9 mouse cellular contexts compared by ENCODE assay signal in the genomic region with DNA sequence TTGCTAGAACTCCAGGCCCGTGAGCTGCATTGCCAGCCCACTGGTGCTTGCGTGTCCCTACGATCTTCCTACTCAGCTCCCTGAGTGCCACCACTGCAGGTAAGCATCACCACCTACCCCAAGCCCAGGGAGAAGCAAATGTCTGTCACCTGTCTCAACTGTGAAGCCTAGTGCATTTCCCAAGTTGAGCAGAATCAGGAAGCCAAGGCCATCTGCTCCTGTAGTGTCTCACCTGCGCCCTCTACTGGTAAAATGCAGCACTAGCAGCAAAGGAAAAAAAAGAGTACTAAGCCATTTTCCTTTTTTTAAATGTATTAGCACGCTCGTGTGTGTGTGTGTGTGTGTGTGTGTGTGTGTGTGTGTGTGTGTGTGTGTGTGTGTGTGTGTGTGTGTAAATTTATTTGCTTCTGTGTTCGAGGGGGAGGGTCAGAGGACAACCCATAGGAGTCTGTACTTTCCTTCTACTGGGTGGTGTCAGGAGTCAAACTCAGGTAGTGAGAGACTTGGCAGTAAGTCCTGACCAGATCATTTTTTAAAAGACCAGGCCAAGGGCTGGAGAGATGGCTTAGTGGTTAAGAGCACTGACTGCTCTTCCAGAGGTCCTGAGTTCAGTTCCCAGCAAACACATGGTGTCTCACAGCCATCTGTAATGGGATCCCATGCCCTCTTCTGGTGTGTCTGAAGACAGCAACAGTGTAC. TPM values are rescaled to one million over a fixed set of nuclear protein-coding genes. Genes with fewer than 3 reads are reported as not detected.
A peak's percentile ranks its signal among the peaks of the same experiment; 100 is the strongest.
DNase-seq lines count a peak whose midpoint lies in the region; ATAC-seq and TF ChIP-seq lines count a peak whose summit lies in the region.
"Had no signal": no experiment of that assay in that cellular context is flagged by ENCODE, and none has a peak within 500 bp of the region (broad histone marks: within the 10 kb centered on the region; RNA-seq: fewer than 3 reads in every experiment).

No protein-coding gene starts in this region.

- 54% methylated on average over 7 of the region's 7 CpGs for WGBS in embryonic facial prominence, embryonic 10.5 days
- WGBS in intestine, postnatal 0 days: 51% methylated on average over 7 of the region's 7 CpGs
- WGBS in limb, embryonic 14.5 days: 49% methylated on average over 7 of the region's 7 CpGs

- H3K27ac ChIP-seq in embryonic facial prominence, embryonic 10.5 days (replicated peaks): no peak overlapping the region
- H3K27ac ChIP-seq in intestine, postnatal 0 days (ENCODE audit: low read depth, low read length): no peak overlapping the region
- no peak overlapping the region for H3K27ac ChIP-seq in limb, embryonic 14.5 days (replicated peaks; ENCODE audit: low read depth, low read length)
- H3K27ac ChIP-seq: heart, embryonic 13.5 days had no signal

- peak; percentile 48 for DNase-seq in urinary bladder, postnatal 14 days (ENCODE audit: low spot score)
- DNase-seq in urinary bladder, postnatal 4 days (ENCODE audit: low spot score in 2 of 2): no peak
- DNase-seq in adrenal gland, postnatal 25 days: peak; percentile 35
- peak; percentile 39 for DNase-seq in embryonic facial prominence, embryonic 10.5 days (ENCODE audit: low spot score)
- DNase-seq in limb, embryonic 14.5 days (ENCODE audit: low spot score): peak; percentile 56
- DNase-seq in retina, embryonic 14.5 days (ENCODE audit: low spot score): peak; percentile 83
- DNase-seq in ovary, postnatal 10 days (ENCODE audit: low spot score): no peak

- TF ChIP-seq CTCF in intestine, postnatal 0 days (IDR thresholded peaks at IDR 0.05; ENCODE audit: low read depth): peak; percentile 93

- no peak overlapping the region for H3K4me3 ChIP-seq in embryonic facial prominence, embryonic 10.5 days
- no peak overlapping the region for H3K4me3 ChIP-seq in intestine, postnatal 0 days (ENCODE audit: low read depth, low read length)
- no peak overlapping the region for H3K4me3 ChIP-seq in limb, embryonic 14.5 days (replicated peaks; ENCODE audit: low read length)
- H3K4me3 ChIP-seq: heart, embryonic 13.5 days had no signal

- H3K36me3 ChIP-seq in embryonic facial prominence, embryonic 10.5 days (replicated peaks): no peaks in the 10 kb centered on the region
- H3K36me3 ChIP-seq in intestine, postnatal 0 days (ENCODE audit: control insufficient read depth, insufficient read depth): no peaks in the 10 kb centered on the region
- H3K36me3 ChIP-seq in limb, embryonic 14.5 days (ENCODE audit: control insufficient read depth, insufficient read depth, low read length): no peaks in the 10 kb centered on the region
- H3K36me3 ChIP-seq: heart, embryonic 13.5 days had no signal

- H3K27me3 ChIP-seq in embryonic facial prominence, embryonic 10.5 days (replicated peaks; ENCODE audit: low read depth, poor library complexity, severe bottlenecking): no peaks in the 10 kb centered on the region
- H3K27me3 ChIP-seq in intestine, postnatal 0 days (replicated peaks; ENCODE audit: control insufficient read depth, insufficient read depth, low read length): no peaks in the 10 kb centered on the region
- no peaks in the 10 kb centered on the region for H3K27me3 ChIP-seq in limb, embryonic 14.5 days (ENCODE audit: control insufficient read depth, insufficient read depth, low read length)
- H3K27me3 ChIP-seq: heart, embryonic 13.5 days had no signal

- H3K9me3 ChIP-seq in embryonic facial prominence, embryonic 10.5 days: no peaks in the 10 kb centered on the region
- no peaks in the 10 kb centered on the region for H3K9me3 ChIP-seq in intestine, postnatal 0 days (ENCODE audit: control insufficient read depth)
- no peaks in the 10 kb centered on the region for H3K9me3 ChIP-seq in limb, embryonic 14.5 days (ENCODE audit: control insufficient read depth, low read length)
- H3K9me3 ChIP-seq: heart, embryonic 13.5 days had no signal

- no peak; the same call in 1 of the 2 replicates for ATAC-seq in intestine, postnatal 0 days
- no peak for ATAC-seq in limb, embryonic 14.5 days (ENCODE audit: low FRiP score, low read depth)

- H3K9ac ChIP-seq in intestine, postnatal 0 days (ENCODE audit: low read depth, low read length): no peak overlapping the region
- H3K9ac ChIP-seq in limb, embryonic 14.5 days (ENCODE audit: low read depth, low read length, severe bottlenecking): no peak overlapping the region
- H3K9ac ChIP-seq: heart, embryonic 13.5 days had no signal

- H3K4me2 ChIP-seq in intestine, postnatal 0 days (replicated peaks; ENCODE audit: low read depth): no peak overlapping the region
- H3K4me2 ChIP-seq in limb, embryonic 14.5 days (replicated peaks; ENCODE audit: low read depth, low read length, severe bottlenecking): no peak overlapping the region
- H3K4me2 ChIP-seq: heart, embryonic 13.5 days had no signal

- H3K4me1 ChIP-seq in embryonic facial prominence, embryonic 10.5 days: no peaks in the 10 kb centered on the region
- H3K4me1 ChIP-seq in intestine, postnatal 0 days (replicated peaks; ENCODE audit: control insufficient read depth, insufficient read depth, low read length): no peaks in the 10 kb centered on the region
- no peaks in the 10 kb centered on the region for H3K4me1 ChIP-seq in limb, embryonic 14.5 days (ENCODE audit: control insufficient read depth, insufficient read depth, low read length)
- H3K4me1 ChIP-seq: heart, embryonic 13.5 days had no signal

- TF ChIP-seq POLR2A in limb, embryonic 14.5 days (IDR thresholded peaks at IDR 0.05; ENCODE audit: borderline replicate concordance, extremely low read depth, insufficient read depth, insufficient read length): no peak

RNA-seq across cellular contexts. Expression of gene Gmnn, which starts 14.6 kb away (rescaled TPM):
- total RNA-seq in adrenal gland, postnatal 25 days (2021): 12.5 and 14.5 TPM in 2 replicates
- polyA plus RNA-seq in embryonic facial prominence, embryonic 10.5 days (2016; fragmentation: Nextera tagmentation; extraction: Ambion mirVana): 177 and 178 TPM in 2 replicates
- 47.7 and 50.6 TPM in 2 replicates for polyA plus RNA-seq in intestine, postnatal 0 days (2015; fragmentation: Nextera tagmentation; extraction: Ambion mirVana)
- polyA plus RNA-seq in limb, embryonic 14.5 days (2012; rRNA removed): 22.1 and 43.0 TPM in 2 replicates
- 78.7 and 83.6 TPM in 2 replicates for polyA plus RNA-seq in limb, embryonic 14.5 days (2014; fragmentation: Nextera tagmentation; extraction: Ambion mirVana)

RNA-seq across cellular contexts. Expression of gene BC005537, which starts 25.2 kb away (rescaled TPM):
- total RNA-seq in adrenal gland, postnatal 25 days (2021): 204 and 221 TPM in 2 replicates
- polyA plus RNA-seq in embryonic facial prominence, embryonic 10.5 days (2016; fragmentation: Nextera tagmentation; extraction: Ambion mirVana): 10.2 and 11.2 TPM in 2 replicates
- polyA plus RNA-seq in intestine, postnatal 0 days (2015; fragmentation: Nextera tagmentation; extraction: Ambion mirVana): 15.4 and 17.5 TPM in 2 replicates
- 70.5 and 87.7 TPM in 2 replicates for polyA plus RNA-seq in limb, embryonic 14.5 days (2012; rRNA removed)
- 29.3 and 32.0 TPM in 2 replicates for polyA plus RNA-seq in limb, embryonic 14.5 days (2014; fragmentation: Nextera tagmentation; extraction: Ambion mirVana)

RNA-seq across cellular contexts. Expression of gene Armh2, which starts 35.3 kb away (rescaled TPM):
- total RNA-seq in adrenal gland, postnatal 25 days (2021): not detected in 2 replicates
- 0.17 TPM in 1 of 2 replicates, not detected in the other for polyA plus RNA-seq in embryonic facial prominence, embryonic 10.5 days (2016; fragmentation: Nextera tagmentation; extraction: Ambion mirVana)
- polyA plus RNA-seq in intestine, postnatal 0 days (2015; fragmentation: Nextera tagmentation; extraction: Ambion mirVana): not detected in 2 replicates
- not detected in 2 replicates for polyA plus RNA-seq in limb, embryonic 14.5 days (2012; rRNA removed)
- polyA plus RNA-seq in limb, embryonic 14.5 days (2014; fragmentation: Nextera tagmentation; extraction: Ambion mirVana): not detected in 2 replicates
- polyA plus RNA-seq: heart, embryonic 13.5 days had no signal

RNA-seq across cellular contexts. Expression of gene Acot13, which starts 55.0 kb away (rescaled TPM):
- 87.2 and 92.5 TPM in 2 replicates for total RNA-seq in adrenal gland, postnatal 25 days (2021)
- 55.1 and 65.5 TPM in 2 replicates for polyA plus RNA-seq in embryonic facial prominence, embryonic 10.5 days (2016; fragmentation: Nextera tagmentation; extraction: Ambion mirVana)
- polyA plus RNA-seq in intestine, postnatal 0 days (2015; fragmentation: Nextera tagmentation; extraction: Ambion mirVana): 183 and 185 TPM in 2 replicates
- polyA plus RNA-seq in limb, embryonic 14.5 days (2012; rRNA removed): 35.5 and 44.8 TPM in 2 replicates
- 70.5 and 76.7 TPM in 2 replicates for polyA plus RNA-seq in limb, embryonic 14.5 days (2014; fragmentation: Nextera tagmentation; extraction: Ambion mirVana)

RNA-seq across cellular contexts. Expression of gene Tdp2, which starts 55.2 kb away (rescaled TPM):
- 30.2 and 32.5 TPM in 2 replicates for total RNA-seq in adrenal gland, postnatal 25 days (2021)
- polyA plus RNA-seq in embryonic facial prominence, embryonic 10.5 days (2016; fragmentation: Nextera tagmentation; extraction: Ambion mirVana): 71.9 and 74.9 TPM in 2 replicates
- polyA plus RNA-seq in intestine, postnatal 0 days (2015; fragmentation: Nextera tagmentation; extraction: Ambion mirVana): 37.6 and 39.0 TPM in 2 replicates
- polyA plus RNA-seq in limb, embryonic 14.5 days (2012; rRNA removed): 66.9 and 68.2 TPM in 2 replicates
- polyA plus RNA-seq in limb, embryonic 14.5 days (2014; fragmentation: Nextera tagmentation; extraction: Ambion mirVana): 41.5 and 51.9 TPM in 2 replicates

Comparison
In these comparisons a context has a peak if more than half of its experiments do, and no peak if none do; other contexts are left out.
1. DNase-seq: peak in urinary bladder, postnatal 14 days (single experiment), adrenal gland, postnatal 25 days (single experiment), embryonic facial prominence, embryonic 10.5 days (single experiment), limb, embryonic 14.5 days (single experiment) and retina, embryonic 14.5 days (single experiment); none in urinary bladder, postnatal 4 days (0 of 2) and ovary, postnatal 10 days (single experiment).